Mouse (Mus musculus) gastrocnemius, adult 18-20 months (tissue): ENCODE measurements at regions not wholly inside any gene's neighbourhood (a gene's known extent, or its start where the extent isn't known, plus 50 kb on each side); places are given as distances from the start of the nearest gene placed in this dataset.

Experiments
- DNase-seq: peaks from one replicate; pipeline ENCODE4 v3.0.0; 2021; ENCODE audit warnings: low spot score

DNA sequence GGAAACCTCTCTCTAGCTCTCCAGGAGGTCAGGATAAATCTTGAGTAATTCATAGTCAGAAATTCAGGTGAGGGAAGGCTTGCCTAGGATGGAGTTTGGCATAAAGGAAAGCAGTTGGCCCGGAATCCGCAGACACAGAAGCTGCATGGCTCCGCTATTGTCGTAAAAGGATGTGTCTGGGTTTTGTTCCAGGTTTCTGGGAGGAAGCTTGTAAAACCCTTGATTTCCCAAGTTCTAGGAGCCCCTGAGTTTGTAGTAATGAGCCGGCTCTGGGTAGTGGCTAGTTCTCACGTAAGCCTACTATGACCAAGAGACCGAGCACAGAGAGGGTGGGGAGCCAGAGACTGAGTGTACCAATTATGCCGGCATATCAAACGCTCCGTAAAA, 52.7 kb upstream of the Gm21915 start:
- DNase-seq: no peak

DNA sequence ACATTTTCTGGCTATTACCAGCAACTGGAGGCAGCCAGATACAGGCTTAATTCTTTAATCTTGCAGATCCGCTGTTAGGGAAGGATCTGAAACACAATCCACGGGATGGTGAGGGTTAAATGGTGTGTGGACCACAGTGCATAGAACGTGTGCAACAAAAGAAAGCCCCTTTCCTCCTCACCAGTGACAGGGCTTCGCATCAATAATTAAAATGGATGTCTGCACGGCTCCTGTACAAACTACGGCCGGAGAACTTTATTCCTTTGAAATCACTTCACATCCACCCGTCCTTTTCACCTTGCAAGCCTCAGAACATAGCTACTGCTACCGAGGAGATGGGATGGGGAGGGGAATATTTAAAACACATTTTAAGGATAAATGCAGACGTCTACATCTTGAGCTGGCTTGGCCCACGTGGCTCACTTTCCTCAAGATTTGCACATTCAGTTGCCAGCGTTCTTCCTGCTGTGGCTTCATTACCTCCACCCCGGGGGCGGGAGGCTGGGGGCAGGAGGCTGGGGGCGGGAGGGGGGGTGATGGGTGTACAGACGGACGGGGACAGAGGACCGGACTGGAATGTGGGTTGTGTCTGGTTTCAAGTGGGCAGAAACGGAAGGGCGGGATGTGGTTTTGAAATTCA, 53.3 kb upstream of the Gm21915 start:
- DNase-seq: no peak

DNA sequence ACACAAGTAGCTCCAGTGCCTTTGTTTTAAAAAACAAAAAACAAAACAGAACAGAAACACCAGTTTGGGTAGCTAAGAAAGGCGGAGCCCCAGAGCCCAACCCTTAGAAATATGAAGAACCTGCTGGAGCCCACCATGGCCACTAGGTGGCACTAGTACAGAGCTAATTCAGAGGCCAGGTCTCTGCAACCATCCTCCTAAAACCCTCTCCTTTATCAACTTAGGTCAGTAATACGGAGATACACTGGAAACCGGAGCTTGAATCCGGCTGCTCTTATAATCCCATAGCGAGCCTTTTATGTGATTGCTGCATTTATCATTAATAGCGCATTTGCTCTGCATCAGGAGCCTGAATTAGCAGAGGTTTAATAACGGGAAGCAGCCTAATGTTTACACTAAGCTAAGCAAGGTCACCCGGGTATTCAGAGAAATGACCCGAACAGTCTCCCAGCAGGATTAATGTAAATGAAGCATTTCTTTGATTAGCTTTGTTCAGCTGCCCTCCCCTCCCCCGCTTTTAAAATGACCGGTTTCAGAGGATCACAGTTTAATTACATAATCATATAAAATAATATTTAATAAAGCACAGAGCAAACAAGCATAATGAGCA, 53.9 kb upstream of the Gm21915 start:
- peak; percentile 72 for DNase-seq

DNA sequence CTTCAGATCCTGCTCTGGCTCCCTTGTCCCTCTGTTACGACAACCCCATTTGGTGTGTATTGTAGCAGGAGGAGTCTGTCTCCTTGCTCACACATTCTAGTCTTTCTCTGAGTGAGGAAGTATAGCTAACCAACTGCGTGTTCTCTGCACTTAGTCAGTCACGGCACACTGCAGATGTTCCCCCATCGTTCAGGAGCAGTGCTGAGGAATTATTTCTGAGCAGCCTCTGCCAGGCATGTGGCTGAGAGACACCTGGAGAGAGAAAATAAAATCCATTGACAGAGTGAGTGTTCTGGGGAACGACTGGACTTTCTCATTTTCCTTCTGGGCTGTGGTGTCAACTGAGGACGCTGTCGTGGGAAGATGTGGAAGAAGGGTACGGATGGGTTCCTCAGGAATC, 54.5 kb upstream of the Gm21915 start:
- no peak for DNase-seq

DNA sequence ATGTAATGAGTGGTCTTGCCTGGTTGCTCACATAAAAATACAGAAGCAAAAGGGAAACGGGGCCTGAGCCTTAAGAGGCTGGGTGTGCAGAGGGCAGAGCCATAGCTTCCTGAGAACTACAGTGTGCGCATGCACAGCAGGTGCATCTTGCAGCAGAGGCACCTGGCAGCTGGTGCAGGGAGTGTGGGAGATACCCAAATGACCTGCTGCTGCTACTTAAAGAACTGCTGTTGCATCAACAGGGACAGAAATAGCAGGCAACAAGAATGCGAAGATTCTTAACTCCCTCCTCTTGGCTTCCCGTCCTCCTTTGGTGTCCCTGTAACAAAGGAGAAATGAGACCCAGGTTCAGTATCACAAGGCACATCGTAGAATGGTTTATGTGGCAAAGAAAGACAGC, 56.3 kb upstream of the Gm21915 start:
- DNase-seq: no peak

DNA sequence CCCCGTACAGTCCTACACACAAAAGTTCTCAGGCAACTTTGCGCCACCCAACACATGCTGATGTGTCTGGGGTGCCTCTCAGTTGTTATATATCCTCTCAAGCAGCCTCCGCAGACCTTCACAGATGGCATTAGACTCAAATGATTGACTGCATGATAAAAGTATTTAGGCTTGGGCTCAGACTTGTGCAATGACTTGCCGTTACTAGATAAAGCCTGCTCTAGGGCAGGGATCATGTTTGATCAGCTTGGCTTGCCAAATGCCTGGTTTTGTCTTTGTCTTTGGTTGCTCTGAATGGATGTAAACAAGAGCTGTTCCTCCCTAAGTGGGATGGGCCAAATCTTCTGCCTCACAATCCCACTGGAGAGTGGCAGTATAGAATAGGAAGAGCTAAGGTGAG, 57.2 kb upstream of the Gm21915 start:
- no peak for DNase-seq

DNA sequence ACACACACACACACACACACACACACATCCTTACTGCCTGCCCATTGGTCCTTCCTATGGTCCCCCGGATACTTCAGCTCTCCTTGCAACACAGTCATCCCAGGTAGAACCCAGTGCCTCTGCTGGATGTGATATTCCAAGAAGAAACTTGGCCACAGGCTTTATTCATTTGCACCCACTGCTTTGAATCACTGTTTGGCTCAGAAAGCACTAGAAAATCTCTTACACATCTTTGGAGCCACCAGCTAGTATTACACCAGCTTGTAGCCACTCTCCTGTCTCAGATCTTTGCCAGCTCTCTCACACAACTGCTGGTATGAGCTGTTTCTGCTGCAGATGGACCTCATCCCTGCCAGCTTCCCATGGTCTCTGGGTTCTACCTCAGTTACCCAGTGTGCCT, 57.7 kb upstream of the Gm21915 start:
- no peak for DNase-seq

DNA sequence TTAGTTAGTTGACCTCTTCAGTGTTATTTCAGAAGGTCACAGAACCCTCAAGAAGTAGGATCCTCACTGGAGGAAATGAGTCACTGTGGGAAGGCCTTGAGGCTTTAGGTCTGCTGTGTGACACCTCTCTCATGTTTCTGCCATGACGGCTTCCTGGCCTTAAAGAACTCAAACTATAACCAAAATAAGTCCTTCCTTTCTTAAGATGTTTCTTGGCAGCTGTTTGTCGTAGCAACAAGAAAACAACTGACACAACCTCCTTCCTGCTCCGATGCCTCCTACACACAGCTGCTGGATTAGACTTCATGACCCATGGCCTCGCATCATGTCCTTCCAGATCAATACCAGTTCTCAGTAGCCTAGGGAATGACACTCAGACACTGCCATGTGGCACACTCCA, 58.1 kb upstream of the Gm21915 start:
- DNase-seq: no peak

DNA sequence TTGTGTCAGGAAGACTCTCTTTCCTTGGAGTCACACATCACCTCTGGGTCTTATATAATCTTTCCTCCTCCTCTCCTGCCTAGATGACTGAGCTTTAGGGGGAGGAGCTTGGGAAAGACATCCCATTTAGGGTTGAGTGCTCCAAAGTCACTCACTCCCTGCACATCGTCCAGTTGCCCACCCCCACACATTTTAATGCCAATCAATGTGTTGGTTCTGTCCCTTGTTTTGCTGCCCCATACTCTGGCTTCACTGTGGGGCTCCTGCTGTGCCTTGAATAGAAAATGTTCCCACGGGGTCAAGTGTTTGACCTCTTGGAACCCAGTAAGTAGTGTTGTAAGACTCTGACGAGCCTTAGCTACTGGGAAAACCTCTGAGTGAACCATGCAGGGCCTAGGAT, 58.8 kb upstream of the Gm21915 start:
- DNase-seq: no peak

DNA sequence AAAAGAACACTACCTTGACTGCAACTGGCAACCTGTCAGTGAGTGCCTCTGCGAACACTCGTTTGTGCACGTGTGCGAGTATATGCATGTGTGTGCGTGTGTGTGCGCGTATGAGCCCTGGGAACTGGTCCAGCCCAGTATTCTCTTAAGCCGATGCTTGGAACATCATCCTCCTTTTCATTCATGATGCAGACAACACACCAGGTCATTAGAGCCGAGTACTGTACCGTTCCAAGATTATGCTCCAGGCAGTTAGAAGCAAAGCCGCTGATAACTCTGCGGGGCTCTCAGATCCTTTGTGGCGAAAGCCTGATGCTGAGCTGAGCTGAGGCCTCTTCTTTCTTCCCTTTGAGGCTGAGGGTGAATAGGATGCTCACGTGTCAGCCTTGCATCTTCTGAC, 61.8 kb upstream of the Gm21915 start:
- no peak for DNase-seq

DNA sequence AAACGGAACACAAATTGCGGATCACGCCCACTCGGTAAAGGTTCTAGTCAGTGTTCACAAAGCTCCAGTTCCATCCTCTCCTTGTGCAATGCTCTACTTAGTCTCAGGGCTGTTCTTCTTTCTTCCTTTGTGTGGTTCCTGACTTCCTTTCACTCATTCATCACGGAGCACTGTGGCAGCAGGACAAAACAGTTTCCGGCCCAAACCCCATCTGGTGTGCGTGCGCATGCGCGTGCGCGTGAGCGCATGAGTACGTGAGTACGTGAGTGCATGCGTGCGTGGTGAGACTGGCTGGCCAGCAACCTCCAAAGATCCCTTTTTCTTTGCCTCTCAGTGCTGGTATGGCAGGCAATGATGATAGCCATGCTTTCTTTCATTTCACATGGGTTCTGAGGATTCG, 62.5 kb upstream of the Gm21915 start:
- DNase-seq: no peak

DNA sequence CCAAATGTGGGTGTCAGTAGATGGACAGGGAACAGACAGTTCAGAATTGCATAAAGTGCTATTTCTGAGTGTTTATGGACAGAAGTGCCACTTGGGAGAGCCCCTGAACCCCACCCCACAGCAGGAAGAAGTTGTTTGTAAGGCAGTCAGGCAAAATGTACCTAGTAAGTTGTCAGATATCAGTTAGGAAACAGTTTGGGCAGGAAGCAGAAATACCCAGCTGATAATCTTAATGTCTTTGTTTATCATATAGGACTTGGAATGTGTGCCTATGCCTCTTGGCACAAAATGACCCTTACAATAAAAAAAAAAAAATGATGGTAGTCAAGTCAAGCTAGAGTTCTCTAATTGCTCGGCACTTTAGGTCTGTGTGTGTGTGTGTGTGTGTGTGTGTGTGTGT, 66.9 kb upstream of the Gm21915 start:
- no peak for DNase-seq

DNA sequence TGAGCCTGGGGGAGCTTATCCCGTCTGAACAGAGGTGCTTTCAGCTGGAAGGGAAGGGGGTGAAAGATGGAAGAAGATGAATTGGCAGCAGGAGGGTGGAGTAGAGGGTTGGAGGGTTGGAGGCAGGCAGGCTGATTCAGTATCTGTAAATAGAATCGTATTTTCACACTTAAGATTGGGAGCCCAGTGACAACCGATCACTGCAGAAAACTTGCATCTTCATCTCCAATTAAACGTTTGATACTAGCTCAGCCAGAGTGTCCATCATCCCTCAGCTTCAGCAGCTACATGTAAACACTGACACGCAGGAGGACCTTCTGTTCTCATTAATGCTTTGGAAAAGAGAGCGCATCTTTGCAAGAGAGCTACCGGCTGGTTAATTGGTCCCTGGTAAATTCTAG, 67.2 kb upstream of the Gramd1b start:
- no peak for DNase-seq

DNA sequence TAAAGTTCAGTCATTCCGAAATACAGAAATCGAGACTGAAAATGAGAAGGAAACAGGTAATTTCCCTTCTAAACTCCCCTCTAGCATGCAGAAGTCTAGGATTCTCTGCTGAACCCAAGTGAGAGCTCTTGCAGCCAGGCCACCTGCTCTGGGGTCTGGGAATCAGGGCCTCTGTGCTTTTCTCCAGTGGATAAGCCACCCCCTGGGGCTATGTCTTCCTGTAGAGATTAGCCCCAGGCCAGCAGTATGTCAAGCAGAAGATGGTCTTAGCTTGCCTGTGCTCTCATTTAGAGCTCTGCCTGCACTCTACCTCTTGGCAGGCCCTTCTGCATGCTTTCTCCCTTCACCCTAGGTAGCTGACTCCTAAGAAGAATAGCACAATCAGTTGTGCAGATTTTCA, 56.2 kb upstream of the Gramd1b start:
- no peak for DNase-seq

DNA sequence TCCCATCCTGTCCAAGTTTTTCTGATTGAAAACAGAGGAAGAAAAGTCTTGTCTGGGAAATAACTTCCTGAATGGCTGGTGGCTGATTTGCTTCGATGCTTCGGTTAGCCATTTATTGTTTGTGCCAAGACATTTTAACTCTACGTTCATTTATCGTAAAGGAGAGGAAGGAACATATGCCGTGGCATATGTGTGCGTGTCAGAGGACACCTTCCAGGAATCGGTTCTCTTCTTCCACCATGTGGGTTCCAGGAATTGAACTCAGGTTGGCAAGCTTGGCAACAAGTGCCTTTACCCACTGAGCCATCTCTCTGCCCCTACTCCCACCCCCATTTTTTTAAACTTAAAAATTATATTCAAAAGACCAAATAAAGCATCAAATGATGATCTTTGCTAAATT, 55.4 kb upstream of the Gramd1b start:
- no peak for DNase-seq

DNA sequence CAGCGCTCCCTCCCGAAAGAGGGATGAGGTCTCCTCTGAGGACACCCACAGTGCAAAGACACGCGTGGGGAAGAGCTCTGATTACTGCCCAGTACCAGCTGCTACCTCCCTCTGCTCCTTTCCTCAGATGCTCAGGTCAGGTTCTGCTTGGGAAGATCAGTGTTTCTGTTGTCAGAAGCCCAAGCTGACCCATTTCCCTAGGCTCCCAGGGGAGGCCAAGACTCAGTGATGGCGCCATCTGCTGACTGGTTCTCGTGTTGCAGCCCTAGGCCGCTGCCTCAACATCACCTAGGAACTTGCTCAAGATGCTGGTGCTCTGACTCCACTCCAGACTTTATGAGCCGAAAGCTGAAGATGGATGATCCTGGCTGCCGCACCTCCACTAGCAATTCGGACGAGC, 52.4 kb upstream of the Gramd1b start:
- peak; percentile 79 for DNase-seq

DNA sequence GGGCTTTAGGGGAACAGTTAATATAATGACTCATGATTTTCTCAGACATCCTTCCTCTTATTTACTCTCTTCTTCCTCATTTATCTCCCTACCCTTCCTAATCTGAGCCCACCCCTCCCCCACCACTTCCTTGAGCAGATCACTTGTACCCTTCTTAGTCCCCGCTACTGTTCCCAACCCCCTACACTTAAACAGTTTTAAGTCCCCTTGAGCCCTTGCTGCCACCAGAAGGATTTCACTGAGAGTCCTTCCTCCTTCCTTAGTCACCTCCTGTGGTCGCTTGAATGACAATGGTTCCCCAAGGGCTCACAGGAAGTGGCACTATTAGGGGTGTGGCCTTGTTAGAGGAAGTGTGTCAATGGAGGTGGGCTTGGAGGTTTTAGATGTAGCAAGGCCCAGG, 50.7 kb upstream of the Gramd1b start:
- DNase-seq: no peak
